Mouse (Mus musculus) heart, embryonic 11.5 days (tissue): ENCODE measurements around the gene Adss. TPM values are rescaled to one million over a fixed set of nuclear protein-coding genes. Genes with fewer than 3 reads are reported as not detected.
"Not testable (repeated sequence)": the region's sequence is repeated elsewhere in the genome, so short reads cannot be mapped to it uniquely, and the experiment has no call there.

Source experiments
- ATAC-seq: fragments of 200-750 bp; cut with Nextera tagmentation; replicated peaks from 2 replicates; pipeline ENCODE4 v1.8.0; 2017; ENCODE audit warnings: moderate library complexity; ENCODE audit not compliant: insufficient number of reproducible peaks, low FRiP score, low TSS enrichment
- H3K27ac ChIP-seq: fragments of 300-500 bp; sonication (generic); 2 replicates; pipeline ENCODE4 v1.5.1; 2014; ENCODE audit warnings: mild to moderate bottlenecking, low read depth, low read length
- H3K27me3 ChIP-seq: fragments of 300-500 bp; sonication (generic); 2 replicates; pipeline ENCODE4 v1.6.1; 2014; ENCODE audit warnings: mild to moderate bottlenecking, low read length, mixed read lengths; ENCODE audit not compliant: control insufficient read depth, insufficient read depth
- H3K36me3 ChIP-seq: fragments of 300-500 bp; sonication (generic); 2 replicates; pipeline ENCODE4 v1.6.1; 2014; ENCODE audit warnings: mild to moderate bottlenecking, low read length, moderate library complexity, mixed read lengths; ENCODE audit not compliant: control insufficient read depth, insufficient read depth
- H3K4me1 ChIP-seq: fragments of 300-500 bp; sonication (generic); 2 replicates; pipeline ENCODE4 v1.6.1; 2014; ENCODE audit warnings: low read length; ENCODE audit not compliant: control insufficient read depth, insufficient read depth
- H3K4me2 ChIP-seq: fragments of 300-500 bp; sonication (generic); 2 replicates; pipeline ENCODE4 v1.6.1; 2014; ENCODE audit warnings: mild to moderate bottlenecking, moderate library complexity
- H3K4me3 ChIP-seq: fragments of 300-500 bp; sonication (generic); 2 replicates; pipeline ENCODE4 v1.5.1; 2014; ENCODE audit warnings: low read depth, low read length
- H3K9ac ChIP-seq: fragments of 300-500 bp; sonication (generic); 2 replicates; pipeline ENCODE4 v1.6.1; 2014; ENCODE audit warnings: mild to moderate bottlenecking, low read depth, low read length, moderate library complexity
- H3K9me3 ChIP-seq: fragments of 300-500 bp; sonication (generic); replicated peaks from 2 replicates; pipeline ENCODE4 v1.6.1; 2016; ENCODE audit warnings: low read length; ENCODE audit not compliant: control insufficient read depth
- WGBS: fragments of 180-500 bp; shearing (Covaris S2); extraction: QIAGEN DNeasy Blood & Tissue Kit; methylation state at CpG from one replicate; pipeline ENCODE4 v1.1.7; 2014; ENCODE audit not compliant: insufficient replicate concordance; 5-methylcytosine and 5-hydroxymethylcytosine counted together
- polyA plus RNA-seq: library from polyadenylated mRNA; unstranded; fragments of >200 nt; fragmentation: Nextera tagmentation; extraction: Ambion mirVana; gene quantifications from 2 replicates; pipeline ENCODE4 v1.2.1, GENCODE M21; 2014

The Adss gene
- 36.1 and 36.4 TPM in 2 replicates for polyA plus RNA-seq

- no peaks in the 10 kb centered on the region for H3K27me3 ChIP-seq
- H3K27ac ChIP-seq, result peak within 1 kb of the TSS; percentile 98
- peak; percentile 100 for ATAC-seq
- H3K9me3 ChIP-seq, result no peaks in the 10 kb centered on the region
- under 1% methylated on average over 43 of the region's 64 CpGs for WGBS
- H3K9ac ChIP-seq, result peak within 1 kb of the TSS; percentile 95
- peak within 1 kb of the TSS; percentile 93 for H3K4me3 ChIP-seq
- H3K36me3 ChIP-seq, result no peaks in the 10 kb centered on the region
- H3K4me1 ChIP-seq, result peaks cover 7% of the 10 kb centered on the region
- H3K4me2 ChIP-seq, result peak within 1 kb of the TSS; percentile 90
Measured at GRCm38 (mm10) chr1:177796193-177796939, at the start of gene Adss. Gene Adss (minus strand): TSS chr1:177796511.

GRCm38 (mm10) chr1:177845812-177846211 lies 49.5 kb upstream of the Adss start:
- not testable (repeated sequence) for H3K4me3 ChIP-seq, H3K9ac ChIP-seq, H3K27me3 ChIP-seq, H3K4me2 ChIP-seq, H3K4me1 ChIP-seq, H3K9me3 ChIP-seq, H3K36me3 ChIP-seq, ATAC-seq, H3K27ac ChIP-seq
- 33% methylated on average over 3 of the region's 3 CpGs for WGBS

GRCm38 (mm10) chr1:177827776-177828175 lies 31.5 kb upstream of the Adss start:
- H3K4me1 ChIP-seq, H3K36me3 ChIP-seq, H3K9me3 ChIP-seq, H3K27me3 ChIP-seq, H3K9ac ChIP-seq, H3K27ac ChIP-seq, ATAC-seq, H3K4me2 ChIP-seq, H3K4me3 ChIP-seq: not testable (repeated sequence)
- 45% methylated on average over 4 of the region's 4 CpGs for WGBS

- not testable (repeated sequence) for H3K9ac ChIP-seq
- WGBS, result 13% methylated on average over 1 of the region's 1 CpGs
Measured at GRCm38 (mm10) chr1:177806772-177807171, 10.5 kb upstream of the Adss start.

GRCm38 (mm10) chr1:177803511-177803910 lies 7.2 kb upstream of the Adss start:
- Histone ChIP-seq H3K4me3 (no peak overlapping the region), H3K27ac (no peak overlapping the region), H3K9ac (no peak overlapping the region), H3K36me3 (no peaks in the 10 kb centered on the region), H3K4me1 (no peaks in the 10 kb centered on the region), H3K27me3 (no peaks in the 10 kb centered on the region), H3K4me2 (no peak overlapping the region), H3K9me3 (no peaks in the 10 kb centered on the region)
- ATAC-seq, result no peak
- WGBS, result 48% methylated on average over 2 of the region's 2 CpGs

More at GRCm38 (mm10) chr1:177806772-177807171, 10.5 kb upstream of the Adss start:
- H3K27me3 ChIP-seq, ATAC-seq, H3K4me2 ChIP-seq, H3K9me3 ChIP-seq, H3K4me1 ChIP-seq, H3K36me3 ChIP-seq, H3K27ac ChIP-seq, H3K4me3 ChIP-seq: not testable (repeated sequence)

GRCm38 (mm10) chr1:177797151-177797755 lies 942 bp upstream of the Adss start:
- no peak for ATAC-seq
- no peak overlapping the region for H3K9ac ChIP-seq
- WGBS, result 63% methylated on average over 8 of the region's 8 CpGs
- H3K36me3 ChIP-seq, result no peaks in the 10 kb centered on the region
- H3K9me3 ChIP-seq, result no peaks in the 10 kb centered on the region
- H3K27me3 ChIP-seq, result no peaks in the 10 kb centered on the region
- H3K4me3 ChIP-seq, result no peak overlapping the region
- no peak overlapping the region for H3K27ac ChIP-seq
- peaks cover 7% of the 10 kb centered on the region for H3K4me1 ChIP-seq
- H3K4me2 ChIP-seq, result peak overlapping the region; percentile 47

- under 1% methylated on average over 40 of the region's 41 CpGs for WGBS
- no peaks in the 10 kb centered on the region; the same call in 1 of the 2 replicates for H3K36me3 ChIP-seq
- H3K9me3 ChIP-seq, result no peaks in the 10 kb centered on the region
- H3K27me3 ChIP-seq, result no peaks in the 10 kb centered on the region
- peak overlapping the region; percentile 90 for H3K4me2 ChIP-seq
- H3K27ac ChIP-seq, result peak overlapping the region; percentile 98
- peak overlapping the region; percentile 95 for H3K9ac ChIP-seq
- peak overlapping the region; percentile 93 for H3K4me3 ChIP-seq
- peak; percentile 33 for ATAC-seq
- H3K4me1 ChIP-seq, result peaks cover 7% of the 10 kb centered on the region
Measured at GRCm38 (mm10) chr1:177795421-177796192, 704 bp downstream of the Adss start.

- no peak overlapping the region for H3K27ac ChIP-seq
- WGBS, result 11% methylated on average over 8 of the region's 8 CpGs
Measured at GRCm38 (mm10) chr1:177794866-177795265, 1.4 kb downstream of the Adss start.

More at GRCm38 (mm10) chr1:177794866-177795265, 1.4 kb downstream of the Adss start:
- no peaks in the 10 kb centered on the region; the same call in 1 of the 2 replicates for H3K36me3 ChIP-seq
- H3K9ac ChIP-seq, result peak overlapping the region; percentile 95
- H3K4me2 ChIP-seq, result peak overlapping the region; percentile 90
- no peak for ATAC-seq
- H3K4me3 ChIP-seq, result peak overlapping the region; percentile 93
- peaks cover 7% of the 10 kb centered on the region for H3K4me1 ChIP-seq
- H3K9me3 ChIP-seq, result no peaks in the 10 kb centered on the region
- no peaks in the 10 kb centered on the region for H3K27me3 ChIP-seq
